In the genomic region with DNA sequence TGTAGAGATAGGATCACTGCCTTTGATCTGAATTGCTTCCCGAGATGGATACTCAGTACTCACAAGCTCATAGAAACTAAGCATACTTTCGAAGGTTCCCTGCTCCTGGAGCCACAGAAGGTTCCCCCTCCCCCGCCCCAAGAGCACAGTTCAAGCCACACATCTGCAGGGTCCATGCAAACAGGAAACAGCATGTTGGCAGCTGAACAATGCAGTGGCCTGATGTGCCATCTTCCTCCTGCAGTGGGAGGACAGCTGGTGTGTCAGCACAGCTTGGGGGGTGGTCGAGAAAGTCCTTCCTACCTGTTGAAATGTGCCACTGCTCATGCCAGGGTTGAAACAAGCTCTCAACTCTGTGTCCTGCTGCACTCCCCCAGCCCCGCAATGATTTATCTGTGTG, we compare ENCODE assay signal across 43 mouse cellular contexts. TPM values are rescaled to one million over a fixed set of nuclear protein-coding genes. Genes with fewer than 3 reads are reported as not detected.
DNase-seq lines count a peak whose midpoint lies in the region; ATAC-seq and TF ChIP-seq lines count a peak whose summit lies in the region.
"Had no signal": no experiment of that assay in that cellular context is flagged by ENCODE, and none has a peak within 500 bp of the region (broad histone marks: within the 10 kb centered on the region; RNA-seq: fewer than 3 reads in every experiment).

No protein-coding gene starts in this region.

- intact Hi-C loops in heart, postnatal 25 days (cut with DNase I) = loop anchor here (5.0 kb wide), 1 partner anchor 58 kb away; no protein-coding TSS in a partner anchor

- H3K4me2 ChIP-seq in lung, embryonic 16.5 days (ENCODE audit: low read depth, low read length) = no peak overlapping the region
- no peak overlapping the region for H3K4me2 ChIP-seq in intestine, postnatal 0 days (replicated peaks; ENCODE audit: low read depth)
- H3K4me2 ChIP-seq: heart, embryonic 15.5 days; hindbrain, embryonic 14.5 days; liver, embryonic 13.5 days had no signal

- no peaks in the 10 kb centered on the region for H3K9me3 ChIP-seq in lung, embryonic 16.5 days (ENCODE audit: control insufficient read depth, low read length)
- H3K9me3 ChIP-seq in intestine, postnatal 0 days (ENCODE audit: control insufficient read depth) = no peaks in the 10 kb centered on the region
- H3K9me3 ChIP-seq: heart, embryonic 15.5 days; liver, embryonic 13.5 days had no signal

- peaks cover 22% of the 10 kb centered on the region for H3K4me1 ChIP-seq in lung, embryonic 16.5 days (replicated peaks; ENCODE audit: control insufficient read depth, insufficient read depth, low read length)
- 0 out of 2 replicates have a peak, but pooled peaks cover 3% of the 10 kb centered on the region for H3K4me1 ChIP-seq in intestine, postnatal 0 days (replicated peaks; ENCODE audit: control insufficient read depth, insufficient read depth, low read length)

- no peak overlapping the region for H3K4me3 ChIP-seq in lung, embryonic 16.5 days (ENCODE audit: low read length)
- no peak overlapping the region for H3K4me3 ChIP-seq in intestine, postnatal 0 days (ENCODE audit: low read depth, low read length)
- H3K4me3 ChIP-seq: erythroblast, embryonic 14.5 days; gastrocnemius, adult 2 months; heart, adult 2 months; heart, embryonic 15.5 days; liver, embryonic 13.5 days had no signal

- H3K36me3 ChIP-seq in lung, embryonic 16.5 days (ENCODE audit: control insufficient read depth, insufficient read depth, low read length) = no peaks in the 10 kb centered on the region
- H3K36me3 ChIP-seq in intestine, postnatal 0 days (ENCODE audit: control insufficient read depth, insufficient read depth) = no peaks in the 10 kb centered on the region
- H3K36me3 ChIP-seq: heart, embryonic 15.5 days; liver, embryonic 13.5 days had no signal

- no peaks in the 10 kb centered on the region for H3K27me3 ChIP-seq in lung, embryonic 16.5 days (ENCODE audit: control insufficient read depth, insufficient read depth, low read depth, low read length)
- H3K27me3 ChIP-seq in intestine, postnatal 0 days (replicated peaks; ENCODE audit: control insufficient read depth, insufficient read depth, low read length) = no peaks in the 10 kb centered on the region
- H3K27me3 ChIP-seq: heart, embryonic 15.5 days; liver, embryonic 13.5 days had no signal

- H3K27ac ChIP-seq in lung, embryonic 16.5 days (ENCODE audit: low read length) = 0 out of 2 replicates have a peak overlapping the region, but pooled peaks have one; percentile 19
- H3K27ac ChIP-seq in intestine, postnatal 0 days (ENCODE audit: low read depth, low read length) = no peak overlapping the region
- H3K27ac ChIP-seq: gastrocnemius, adult 2 months; heart, adult 2 months; heart, embryonic 15.5 days; hindbrain, embryonic 14.5 days; liver, embryonic 13.5 days had no signal

- DNase-seq in heart, adult 11 months = peak; percentile 80
- DNase-seq in heart, postnatal 25 days (ENCODE audit: low spot score) = no peak
- no peak for DNase-seq in lung, adult 18-20 months
- DNase-seq in thymus, postnatal 0 days (ENCODE audit: low spot score) = peak; percentile 69
- peak; percentile 39 for DNase-seq in thymus, postnatal 4 days
- DNase-seq: adrenal gland, postnatal 25 days; cerebellum, adult 18-20 months; cerebellum, postnatal 10 days; gastrocnemius, adult 2 months; gastrocnemius, postnatal 36 days; heart, adult 2 months; heart, postnatal 36 days; kidney, adult 18-20 months; kidney, postnatal 4 days; liver, embryonic 13.5 days; lung, adult 2 months; lung, postnatal 14 days; midbrain, embryonic 14.5 days had no signal

- TF ChIP-seq CTCF in intestine, postnatal 0 days (IDR thresholded peaks at IDR 0.05; ENCODE audit: low read depth) = no peak

- 36% methylated on average over 5 of the region's 5 CpGs for WGBS in lung, embryonic 16.5 days
- 53% methylated on average over 5 of the region's 5 CpGs for WGBS in intestine, postnatal 0 days

- H3K9ac ChIP-seq in lung, embryonic 16.5 days (ENCODE audit: low read length) = no peak overlapping the region
- no peak overlapping the region for H3K9ac ChIP-seq in intestine, postnatal 0 days (ENCODE audit: low read depth, low read length)
- H3K9ac ChIP-seq: heart, embryonic 15.5 days; hindbrain, embryonic 14.5 days; liver, embryonic 13.5 days had no signal

- ATAC-seq in lung, embryonic 16.5 days (ENCODE audit: low read depth) = no peak
- no peak for ATAC-seq in intestine, postnatal 0 days
- ATAC-seq: forebrain, embryonic 16.5 days; inflammation-experienced regulatory T-cells, adult 6 months had no signal

RNA-seq across cellular contexts. Expression of gene 1700013G24Rik, which starts 5.8 kb away (rescaled TPM):
- total RNA-seq in heart, postnatal 25 days (2021) = not detected
- not detected in 2 replicates for polyA plus RNA-seq in lung, embryonic 16.5 days (2015; fragmentation: Nextera tagmentation; extraction: Ambion mirVana)
- not detected in 2 replicates for polyA plus RNA-seq in thymus, postnatal 0 days (2015; fragmentation: Nextera tagmentation; extraction: Ambion mirVana)
- not detected in 2 replicates for polyA plus RNA-seq in intestine, postnatal 0 days (2015; fragmentation: Nextera tagmentation; extraction: Ambion mirVana)
- total RNA-seq: adrenal gland, adult 18-20 months; adrenal gland, postnatal 25 days; CH12.LX; common myeloid progenitor, adult 5-6 weeks; ES-E14; gastrocnemius, adult 2 months; gastrocnemius, postnatal 36 days; heart, adult 2 months; heart, postnatal 36 days; layer of hippocampus, adult 8-10 months; layer of hippocampus, postnatal 25 days; left cerebral cortex, adult 8-10 months; left cerebral cortex, postnatal 36 days; megakaryocyte progenitor cell, adult 5-6 weeks; monocyte, adult 5-6 weeks had no signal
- polyA plus RNA-seq: brain, embryonic 14.5 days; erythroblast, embryonic 14.5 days; forebrain, embryonic 11.5 days; forebrain, embryonic 16.5 days; heart, embryonic 15.5 days; hindbrain, embryonic 14.5 days; inflammation-experienced regulatory T-cells, adult 6 months; kidney, embryonic 16.5 days; liver, embryonic 13.5 days; midbrain, embryonic 14.5 days; neural tube, embryonic 14.5 days; urinary bladder, adult 2 months had no signal

RNA-seq across cellular contexts. Expression of gene Hspg2, which starts 9.7 kb away (rescaled TPM):
- 100 to 1,000 TPM; 249 to 297 TPM for total RNA-seq in heart, postnatal 25 days (2021)
- polyA plus RNA-seq in lung, embryonic 16.5 days (2015; fragmentation: Nextera tagmentation; extraction: Ambion mirVana) = 34.7 and 35.2 TPM in 2 replicates
- polyA plus RNA-seq in thymus, postnatal 0 days (2015; fragmentation: Nextera tagmentation; extraction: Ambion mirVana) = 4.0 and 4.1 TPM in 2 replicates
- polyA plus RNA-seq in intestine, postnatal 0 days (2015; fragmentation: Nextera tagmentation; extraction: Ambion mirVana) = 16.3 and 16.4 TPM in 2 replicates
- total RNA-seq: megakaryocyte progenitor cell, adult 5-6 weeks; monocyte, adult 5-6 weeks had no signal
- polyA plus RNA-seq: inflammation-experienced regulatory T-cells, adult 6 months had no signal

RNA-seq across cellular contexts. Expression of gene Cela3b, which starts 28.5 kb away (rescaled TPM):
- not detected for total RNA-seq in heart, postnatal 25 days (2021)
- not detected in 2 replicates for polyA plus RNA-seq in lung, embryonic 16.5 days (2015; fragmentation: Nextera tagmentation; extraction: Ambion mirVana)
- 0.40 TPM in 1 of 2 replicates, not detected in the other for polyA plus RNA-seq in thymus, postnatal 0 days (2015; fragmentation: Nextera tagmentation; extraction: Ambion mirVana)
- polyA plus RNA-seq in intestine, postnatal 0 days (2015; fragmentation: Nextera tagmentation; extraction: Ambion mirVana) = 9.1 and 13.6 TPM in 2 replicates
- total RNA-seq: adrenal gland, adult 18-20 months; adrenal gland, postnatal 25 days; CH12.LX; common myeloid progenitor, adult 5-6 weeks; ES-E14; gastrocnemius, adult 2 months; gastrocnemius, postnatal 36 days; heart, adult 2 months; heart, postnatal 36 days; layer of hippocampus, adult 8-10 months; layer of hippocampus, postnatal 25 days; left cerebral cortex, adult 8-10 months; left cerebral cortex, postnatal 36 days; megakaryocyte progenitor cell, adult 5-6 weeks; monocyte, adult 5-6 weeks had no signal
- polyA plus RNA-seq: brain, embryonic 14.5 days; C2C12; erythroblast, embryonic 14.5 days; forebrain, embryonic 11.5 days; forebrain, embryonic 16.5 days; heart, adult 2 months; heart, embryonic 15.5 days; hindbrain, embryonic 14.5 days; inflammation-experienced regulatory T-cells, adult 6 months; kidney, embryonic 16.5 days; midbrain, embryonic 14.5 days; neural tube, embryonic 14.5 days; urinary bladder, adult 2 months had no signal

RNA-seq across cellular contexts. Expression of gene Cela3a, which starts 49.3 kb away (rescaled TPM):
- total RNA-seq in heart, postnatal 25 days (2021) = not detected
- not detected in 2 replicates for polyA plus RNA-seq in lung, embryonic 16.5 days (2015; fragmentation: Nextera tagmentation; extraction: Ambion mirVana)
- polyA plus RNA-seq in thymus, postnatal 0 days (2015; fragmentation: Nextera tagmentation; extraction: Ambion mirVana) = not detected in 2 replicates
- not detected in 2 replicates for polyA plus RNA-seq in intestine, postnatal 0 days (2015; fragmentation: Nextera tagmentation; extraction: Ambion mirVana)
- total RNA-seq: adrenal gland, adult 18-20 months; adrenal gland, postnatal 25 days; CH12.LX; common myeloid progenitor, adult 5-6 weeks; ES-E14; gastrocnemius, adult 2 months; gastrocnemius, postnatal 36 days; heart, adult 2 months; heart, postnatal 36 days; layer of hippocampus, adult 8-10 months; layer of hippocampus, postnatal 25 days; left cerebral cortex, adult 8-10 months; left cerebral cortex, postnatal 36 days; megakaryocyte progenitor cell, adult 5-6 weeks; monocyte, adult 5-6 weeks had no signal
- polyA plus RNA-seq: brain, embryonic 14.5 days; C2C12; embryonic facial prominence, embryonic 14.5 days; erythroblast, embryonic 14.5 days; forebrain, embryonic 11.5 days; forebrain, embryonic 16.5 days; heart, adult 2 months; heart, embryonic 15.5 days; hindbrain, embryonic 14.5 days; inflammation-experienced regulatory T-cells, adult 6 months; kidney, embryonic 16.5 days; limb, embryonic 14.5 days; liver, embryonic 13.5 days; lung, adult 2 months; midbrain, embryonic 14.5 days; neural tube, embryonic 14.5 days; urinary bladder, adult 2 months had no signal

Comparison
In these comparisons a context has a peak if more than half of its experiments do, and no peak if none do; other contexts are left out.
1. DNase-seq: peak in heart, adult 11 months (single experiment), thymus, postnatal 0 days (single experiment) and thymus, postnatal 4 days (single experiment); none in heart, postnatal 25 days (single experiment) and lung, adult 18-20 months (0 of 2).